Mouse (Mus musculus) thymus, adult 2 months (tissue): ENCODE data around the gene Psmd14.

Experiments used
- CTCF ChIP-seq: fragments of 200-500 bp; IDR thresholded peaks from 2 replicates; pipeline ENCODE4 v1.5.1; 2012; ENCODE audit warnings: mild to moderate bottlenecking, control low read depth, low read length, moderate library complexity, borderline replicate concordance; ENCODE audit not compliant: control insufficient read depth, poor library complexity, insufficient read depth; ENCODE audit errors: extremely low read depth
- POLR2A ChIP-seq: fragments of 200-500 bp; IDR thresholded peaks from 2 replicates; pipeline ENCODE4 v1.6.1; 2012; ENCODE audit warnings: mild to moderate bottlenecking, low read length, control low read depth, moderate library complexity; ENCODE audit not compliant: control insufficient read depth, poor library complexity, insufficient read depth; ENCODE audit errors: extremely low read depth

- TF ChIP-seq POLR2A, result no peak
- TF ChIP-seq CTCF, result no peak
Observed at GRCm38 (mm10) chr2:61808776-61809175, 97.3 kb downstream of the Psmd14 start.
